Mouse (Mus musculus): Measurements from ENCODE around the gene Cebpb.
A peak's percentile ranks its signal among the peaks of the same experiment; 100 is the strongest.

GRCm38 (mm10) chr2:167678600-167678999, 10.1 kb upstream of the Cebpb start:
- TF ChIP-seq MAX (IDR thresholded peaks at IDR 0.05; ENCODE audit: low read length) (no peak), NELFE (IDR thresholded peaks at IDR 0.05; ENCODE audit: low read depth, low read length) (no peak), CHD1 (IDR thresholded peaks at IDR 0.05; ENCODE audit: low read depth, low read length) (no peak), ETS1 (IDR thresholded peaks at IDR 0.05; ENCODE audit: low read depth, low read length) (no peak), MAZ (IDR thresholded peaks at IDR 0.05; ENCODE audit: low read depth, low read length) (no peak), CTCF (IDR thresholded peaks at IDR 0.05 in 2 of 3, conservative IDR thresholded peaks at IDR 0.05 in 1 of 3; ENCODE audit: control insufficient read depth in 1 of 3, insufficient read depth in 1 of 3, low read depth in 2 of 3, low read length in 3 of 3, poor library complexity in 1 of 3, severe bottlenecking in 1 of 3) (peak; percentile 63 to 85 (median 75)), ZKSCAN1 (IDR thresholded peaks at IDR 0.05; ENCODE audit: low read depth, low read length) (no peak)

Data from MEL (cell line).